Mouse (Mus musculus): ENCODE data around the gene Rtl4.

The Rtl4 gene

GRCm38 (mm10) chrX:144688207-144689118 is at the start of gene Rtl4:
Gene Rtl4, plus strand, starts transcription at chrX:144688907.
- DNase-seq (ENCODE audit: low spot score in 2 of 2): peak; percentile 2 to 3

GRCm38 (mm10) chrX:144644756-144645155 is 44.0 kb upstream of the Rtl4 start:
- DNase-seq (ENCODE audit: low spot score in 2 of 2): no peak

GRCm38 (mm10) chrX:144645394-144645793 is 43.3 kb upstream of the Rtl4 start:
- no peak for DNase-seq (ENCODE audit: low spot score in 2 of 2)

GRCm38 (mm10) chrX:144652196-144652595 is 36.5 kb upstream of the Rtl4 start:
- no peak for DNase-seq (ENCODE audit: low spot score in 2 of 2)

- no peak for DNase-seq (ENCODE audit: low spot score in 2 of 2)
Observed at GRCm38 (mm10) chrX:144687742-144688141, 965 bp upstream of the Rtl4 start.

GRCm38 (mm10) chrX:144688142-144688206 is 733 bp upstream of the Rtl4 start, which contains the start of gene Trpc5:
Gene Trpc5, minus strand, starts transcription at chrX:144688180.
- DNase-seq (ENCODE audit: low spot score in 2 of 2): no peak

GRCm38 (mm10) chrX:144689119-144689858 is 582 bp downstream of the Rtl4 start:
- peak; percentile 3 to 4 for DNase-seq (ENCODE audit: low spot score in 2 of 2)

- peak in 1 of 2 experiments; percentile 7 for DNase-seq (ENCODE audit: low spot score in 2 of 2)
Observed at GRCm38 (mm10) chrX:144689859-144690181, 1.1 kb downstream of the Rtl4 start.

- no peak for DNase-seq (ENCODE audit: low spot score in 2 of 2)
Observed at GRCm38 (mm10) chrX:144716330-144716729, 27.6 kb downstream of the Rtl4 start.

- DNase-seq (ENCODE audit: low spot score in 2 of 2): no peak
Observed at GRCm38 (mm10) chrX:144747528-144748049, 58.9 kb downstream of the Rtl4 start.

- DNase-seq (ENCODE audit: low spot score in 2 of 2): no peak
Observed at GRCm38 (mm10) chrX:144986980-144987379, 298.3 kb downstream of the Rtl4 start.

GRCm38 (mm10) chrX:145065484-145065913 is 376.8 kb downstream of the Rtl4 start:
- DNase-seq (ENCODE audit: low spot score in 2 of 2): no peak

- DNase-seq (ENCODE audit: low spot score in 2 of 2): no peak
Observed at GRCm38 (mm10) chrX:145089802-145090201, 401.1 kb downstream of the Rtl4 start.

- DNase-seq (ENCODE audit: low spot score in 2 of 2): no peak
Observed at GRCm38 (mm10) chrX:145090360-145090759, 401.7 kb downstream of the Rtl4 start.

GRCm38 (mm10) chrX:145090964-145091363 is 402.3 kb downstream of the Rtl4 start:
- no peak for DNase-seq (ENCODE audit: low spot score in 2 of 2)

Measured in frontal cortex, postnatal 14 days (tissue).